Mouse (Mus musculus) v-Abl transformed pro-B cells (cell line): ENCODE results near the gene Cfp.

Source experiments
- in situ Hi-C, 2 experiments: fragments of 400-800 bp; cut with MboI; formaldehyde crosslinking; loops; one replicate each; pipeline ENCODE4 v1.15.1; 2025; ENCODE audit not compliant: unreplicated experiment in 2 of 2

Cfp gene

GRCm38 (mm10) chrX:20931364-20931763, at the start of gene Cfp:
Gene Cfp (minus strand): TSS chrX:20931555.
- in situ Hi-C loops = loop anchor here in 1 of 2 experiments (25.0 kb wide), 1 partner anchor 269 kb away; the partner anchor contains the start of gene Uba1

GRCm38 (mm10) chrX:20980901-20981300, 49.5 kb upstream of the Cfp start:
- in situ Hi-C loops = no loop called here

- in situ Hi-C loops = no loop called here
Measured at GRCm38 (mm10) chrX:20961477-20962378, 30.4 kb upstream of the Cfp start, which contains the start of gene Uxt. Gene Uxt (minus strand): TSS chrX:20962017.

- in situ Hi-C loops = loop anchor here in 1 of 2 experiments (10.0 kb wide), 1 partner anchor 286 kb away; no protein-coding TSS in a partner anchor
Measured at GRCm38 (mm10) chrX:20950191-20950880, 19.0 kb upstream of the Cfp start, which contains the start of gene Elk1. Gene Elk1 (minus strand): TSS chrX:20950608.

GRCm38 (mm10) chrX:20946055-20946454, 14.7 kb upstream of the Cfp start:
- in situ Hi-C loops = loop anchor here in 1 of 2 experiments (10.0 to 25.0 kb wide), 2 partner anchors 111 to 284 kb away; partner anchors contain the start of gene Uba1

GRCm38 (mm10) chrX:20931963-20932362, 608 bp upstream of the Cfp start:
- in situ Hi-C loops = loop anchor here in 1 of 2 experiments (25.0 kb wide), 1 partner anchor 270 kb away; the partner anchor contains the start of gene Uba1

GRCm38 (mm10) chrX:20929859-20930258, 1.5 kb downstream of the Cfp start:
- in situ Hi-C loops = loop anchor here in 1 of 2 experiments (25.0 kb wide), 1 partner anchor 268 kb away; the partner anchor contains the start of gene Uba1

- in situ Hi-C loops = loop anchor here in 1 of 2 experiments (25.0 kb wide), 1 partner anchor 263 kb away; the partner anchor contains the start of gene Uba1
Measured at GRCm38 (mm10) chrX:20924976-20925375, 6.4 kb downstream of the Cfp start.

GRCm38 (mm10) chrX:20923506-20923905, 7.8 kb downstream of the Cfp start:
- in situ Hi-C loops = no loop called here

GRCm38 (mm10) chrX:20921366-20921765, 10.0 kb downstream of the Cfp start:
- in situ Hi-C loops = no loop called here

- in situ Hi-C loops = no loop called here
Measured at GRCm38 (mm10) chrX:20920844-20921364, 10.5 kb downstream of the Cfp start, which contains the start of gene Syn1. Gene Syn1 (minus strand): TSS chrX:20921004.

- in situ Hi-C loops = no loop called here
Measured at GRCm38 (mm10) chrX:20920249-20920843, 11.0 kb downstream of the Cfp start.

GRCm38 (mm10) chrX:20915075-20915474, 16.3 kb downstream of the Cfp start:
- in situ Hi-C loops = no loop called here

GRCm38 (mm10) chrX:20913726-20914125, 17.6 kb downstream of the Cfp start:
- in situ Hi-C loops = no loop called here

- in situ Hi-C loops = no loop called here
Measured at GRCm38 (mm10) chrX:20910074-20910473, 21.3 kb downstream of the Cfp start.
